Mouse (Mus musculus) CD4-positive, CD25-positive, alpha-beta regulatory T cell, adult 2 months (primary cell): ENCODE measurements around the gene Syn3.
"Not testable (repeated sequence)": the region's sequence is repeated elsewhere in the genome, so short reads cannot be mapped to it uniquely, and the experiment has no call there.

Source experiments
- DNase-seq: peaks from one replicate; pipeline ENCODE4 v3.0.0-alpha.2; 2012; ENCODE audit warnings: low read depth, low spot score

The Syn3 gene

DNA sequence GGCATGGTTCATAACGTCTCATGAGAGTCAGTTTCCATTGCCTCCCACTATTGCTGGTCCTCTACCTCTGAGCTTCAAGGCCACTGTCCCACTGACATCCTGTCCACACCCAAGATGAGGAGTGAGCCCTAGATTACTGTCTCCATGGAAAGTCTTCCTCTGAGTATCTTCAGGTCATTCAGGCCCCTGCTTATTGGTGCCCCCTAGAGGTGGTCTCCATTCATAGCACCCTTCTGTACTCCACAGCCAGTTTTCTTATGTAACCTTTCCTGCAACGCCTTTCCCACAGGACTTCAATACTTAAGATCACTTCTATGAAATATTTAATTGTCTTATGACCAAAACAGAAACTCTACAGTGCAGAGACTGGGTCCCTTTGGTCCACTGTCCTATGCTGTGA, 80.4 kb downstream of the Syn3 start:
- DNase-seq, result peak; percentile 3

DNA sequence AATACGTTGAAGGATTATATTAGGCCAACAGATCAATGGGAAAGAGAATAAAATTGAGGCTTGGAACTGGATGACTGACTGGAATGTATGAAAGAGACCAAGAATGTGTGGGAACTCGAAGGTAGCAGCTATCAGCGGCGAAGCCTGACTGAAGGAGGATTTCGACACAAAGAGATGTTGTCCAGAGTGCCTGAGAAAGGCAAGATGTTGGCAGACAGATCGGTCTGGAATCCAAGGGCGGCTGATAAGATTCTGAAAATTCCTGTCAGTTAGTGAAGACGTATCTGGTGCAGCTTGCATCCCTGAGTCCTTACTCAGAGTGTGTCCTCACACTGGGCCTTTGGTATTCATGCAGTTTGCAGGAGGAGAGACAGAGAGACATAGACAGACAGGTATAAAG, 81.9 kb downstream of the Syn3 start:
- DNase-seq, result no peak

DNA sequence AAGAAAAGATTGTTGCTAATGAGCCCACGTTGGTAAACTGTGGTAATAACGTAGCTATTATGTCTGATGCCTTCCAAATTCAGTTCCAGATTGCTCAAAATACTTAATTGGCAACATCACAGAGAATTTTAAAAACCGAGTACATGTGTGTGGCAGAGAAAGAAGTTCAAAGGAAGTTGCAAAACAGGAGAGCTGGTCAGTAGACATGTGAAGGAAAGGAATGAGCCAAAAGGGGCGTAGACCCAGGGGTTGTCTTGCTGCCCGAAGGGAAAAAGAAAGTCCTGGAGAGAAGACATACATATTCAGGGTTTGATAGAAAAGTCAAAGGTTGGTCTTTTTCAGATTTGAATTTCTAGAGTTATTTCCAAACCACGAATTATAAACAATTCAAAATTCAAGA, 87.8 kb downstream of the Syn3 start:
- DNase-seq, result no peak

DNA sequence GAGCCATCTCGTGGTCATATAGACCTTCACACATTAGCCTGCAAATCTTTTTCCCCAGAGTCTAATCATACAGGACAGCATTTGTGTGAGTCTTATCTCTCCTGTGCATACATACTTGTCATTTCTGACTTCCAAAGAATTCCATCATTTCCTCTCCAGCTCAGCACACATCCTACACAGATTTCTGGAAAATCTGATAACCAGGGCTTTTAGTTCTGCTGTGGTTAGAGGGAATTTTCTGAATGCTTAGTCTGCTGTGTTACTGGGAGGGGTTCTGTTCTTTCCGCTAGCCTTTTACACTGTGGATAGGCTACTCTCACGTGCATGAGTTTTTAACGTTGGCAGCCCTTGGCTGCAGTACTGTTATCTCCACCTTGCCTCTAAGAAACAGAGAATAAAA, 91.7 kb downstream of the Syn3 start:
- no peak for DNase-seq

DNA sequence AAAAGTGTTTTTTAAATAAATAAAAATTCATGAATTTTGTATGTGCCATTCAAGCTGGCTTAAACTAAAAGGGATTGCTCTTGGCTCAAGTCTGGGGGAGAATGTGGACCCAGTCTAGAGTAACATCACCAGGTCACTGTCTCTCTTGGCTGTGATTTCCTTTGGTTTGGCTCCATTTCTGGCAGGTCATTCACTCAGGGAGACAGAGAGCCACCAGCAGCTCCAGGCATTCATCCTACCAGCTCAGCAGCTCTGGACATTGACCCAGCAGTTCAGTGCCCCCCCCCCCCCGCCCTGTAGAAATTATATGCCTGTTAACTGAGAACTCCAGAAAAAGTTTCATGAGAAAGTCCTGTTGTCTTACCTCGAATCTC, 100.4 kb downstream of the Syn3 start:
- DNase-seq, result no peak

DNA sequence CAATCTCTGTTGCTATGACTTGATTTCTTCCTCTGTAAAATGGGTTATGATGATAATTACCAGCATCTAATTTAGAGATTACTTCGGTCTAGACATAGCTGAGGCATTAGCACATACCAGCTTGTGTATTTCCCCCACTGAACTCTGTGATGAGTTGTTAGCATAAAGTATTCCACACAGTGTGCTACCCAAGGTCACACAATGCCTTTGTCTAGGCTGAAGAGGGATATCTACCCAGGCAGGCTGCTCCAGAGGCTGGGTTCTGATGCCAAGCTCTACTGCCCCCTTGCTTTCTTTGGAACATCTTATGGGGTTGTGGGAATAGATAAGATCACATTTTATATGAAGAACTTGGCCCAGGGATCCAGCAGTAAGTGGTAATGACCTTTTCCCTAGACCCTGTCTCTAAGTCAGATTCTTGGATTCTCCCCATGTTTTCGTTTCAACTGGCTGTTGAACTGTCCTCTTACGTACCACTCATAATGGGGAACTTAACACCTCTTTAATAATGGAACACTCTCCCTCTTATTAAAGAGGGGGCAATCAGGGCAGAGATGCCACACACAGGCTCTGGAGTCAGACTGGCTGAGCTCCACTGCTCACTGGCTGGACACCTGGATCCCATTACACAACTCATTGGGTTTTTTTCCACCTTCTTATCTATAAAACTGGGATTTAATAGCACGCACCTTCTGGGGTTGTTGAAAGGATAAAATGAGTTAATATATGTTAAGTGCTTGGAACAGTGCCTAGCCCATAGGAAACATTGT, 100.9 kb downstream of the Syn3 start:
- DNase-seq, result no peak

DNA sequence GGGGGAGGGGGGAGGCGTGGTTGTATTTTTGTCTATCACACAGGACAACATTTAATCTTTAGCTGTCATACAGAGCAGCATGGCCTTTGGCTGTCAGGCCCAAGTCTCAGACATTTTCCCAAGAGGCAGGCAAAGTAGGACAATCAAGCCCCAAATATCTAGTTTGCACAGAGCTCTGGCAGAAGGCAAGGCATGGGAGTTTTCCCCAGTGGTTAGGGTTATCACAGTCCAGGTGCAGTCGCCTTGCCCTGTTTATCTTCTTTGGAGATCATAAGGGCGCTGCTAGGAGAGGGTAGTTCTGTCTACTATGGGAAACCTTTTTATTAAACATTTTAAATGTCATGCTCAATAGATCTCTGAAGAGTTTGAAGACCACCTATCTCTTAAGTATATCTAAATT, 106.3 kb downstream of the Syn3 start:
- no peak for DNase-seq

DNA sequence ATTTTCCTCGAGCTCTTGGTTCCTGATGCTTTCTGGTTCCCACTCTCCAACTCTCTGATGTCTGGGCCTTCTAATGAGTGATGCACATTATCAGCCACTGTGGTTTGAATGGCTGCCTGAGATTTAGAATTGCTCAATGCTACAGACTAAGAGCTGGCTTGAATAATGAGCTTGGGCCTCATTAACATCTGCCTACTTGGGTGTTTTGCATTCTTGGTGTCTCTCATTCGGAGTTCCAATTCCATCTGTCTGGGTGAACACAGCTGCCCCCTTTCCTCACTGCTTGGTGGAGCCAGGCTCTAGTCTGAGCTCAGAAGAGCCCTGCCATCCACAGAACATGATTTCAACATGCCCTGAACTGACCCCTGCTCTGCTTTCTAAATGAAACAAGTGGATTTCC, 108.8 kb downstream of the Syn3 start:
- no peak for DNase-seq

DNA sequence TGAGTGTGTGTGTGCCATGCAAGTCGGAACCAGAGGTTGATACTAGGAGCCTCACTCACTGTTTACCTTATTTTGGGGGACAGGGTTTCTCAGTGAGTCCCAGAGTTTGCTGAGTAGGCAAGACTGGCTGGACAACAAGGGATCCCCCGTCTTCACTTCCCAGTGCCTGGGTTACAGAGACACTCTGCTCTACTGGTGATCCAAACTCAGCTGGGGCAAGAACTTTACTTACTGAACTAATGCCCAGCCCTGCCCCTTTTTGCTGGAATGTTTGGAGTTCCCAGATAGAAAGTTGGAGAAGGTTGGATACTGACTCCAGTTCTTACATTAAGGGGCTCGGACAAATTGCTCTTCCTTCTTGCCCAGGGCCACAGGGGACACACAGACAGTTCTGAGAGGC, 109.3 kb downstream of the Syn3 start:
- DNase-seq, result no peak

DNA sequence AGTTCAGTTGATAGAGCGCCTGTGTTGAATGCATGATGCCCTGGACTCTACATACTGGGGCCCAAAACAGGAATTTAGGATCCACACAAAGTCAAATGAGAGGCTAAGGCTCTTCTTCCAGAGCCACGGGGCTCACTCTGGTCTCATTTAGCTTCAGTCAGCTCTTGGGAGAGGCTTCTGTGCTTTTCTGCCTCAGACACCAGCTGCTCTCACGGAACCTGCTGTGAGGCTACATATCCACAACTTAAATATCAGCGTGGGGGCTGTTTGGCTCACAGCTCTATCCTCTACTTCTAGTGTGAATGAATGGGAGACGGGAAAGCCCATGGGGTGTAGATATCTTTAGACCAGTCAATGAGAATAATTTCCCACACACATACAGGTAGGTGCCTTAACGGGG, 109.9 kb downstream of the Syn3 start:
- DNase-seq, result no peak

DNA sequence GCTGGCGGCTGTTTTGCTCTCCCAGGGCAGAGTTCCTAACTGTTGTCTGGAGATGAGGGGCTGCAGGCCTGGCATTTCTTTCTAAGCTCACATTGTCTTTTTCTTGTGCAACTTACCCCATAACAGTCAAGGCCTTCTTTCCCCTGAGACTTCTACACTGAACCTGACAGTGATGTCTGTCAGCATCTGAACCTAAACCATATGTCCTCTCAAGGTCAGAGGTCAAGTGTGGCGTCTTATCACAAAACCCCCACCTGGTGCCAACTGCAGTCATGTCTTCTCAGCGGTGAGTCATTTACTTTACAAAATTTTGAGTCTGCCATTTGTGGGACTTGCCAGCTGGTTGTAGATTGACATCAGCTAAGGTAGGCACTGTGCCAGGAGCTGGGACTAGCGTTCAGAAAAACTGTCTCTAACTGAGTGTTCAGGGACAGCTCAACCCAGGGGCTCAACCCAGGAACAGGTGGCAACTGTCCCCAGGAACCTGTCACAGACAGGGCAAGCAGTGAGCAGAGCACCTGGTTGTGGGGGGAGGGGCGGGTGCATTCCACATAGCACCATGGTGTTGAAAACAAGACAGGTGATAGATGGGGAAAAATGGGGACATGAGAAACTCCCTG, 110.8 kb downstream of the Syn3 start:
- no peak for DNase-seq

DNA sequence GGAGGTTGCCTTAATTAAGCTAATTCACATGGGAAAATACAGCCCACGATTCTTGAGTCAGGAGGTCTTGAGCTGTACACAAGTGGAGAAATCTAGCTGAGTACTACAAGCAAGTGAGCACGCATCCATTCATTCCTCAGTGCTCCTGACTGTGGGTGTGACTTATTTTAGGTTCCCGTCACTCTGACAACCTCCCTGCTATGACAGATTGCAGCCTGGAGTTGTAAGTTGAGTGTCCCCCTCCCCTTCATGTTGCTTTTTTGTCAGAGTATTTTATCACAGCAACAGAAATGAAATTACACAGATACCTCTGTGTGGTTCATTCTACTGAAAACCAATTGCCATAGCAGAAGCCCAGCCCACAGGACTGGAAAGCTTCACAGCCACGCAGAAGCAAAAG, 112.5 kb downstream of the Syn3 start:
- DNase-seq, result no peak

DNA sequence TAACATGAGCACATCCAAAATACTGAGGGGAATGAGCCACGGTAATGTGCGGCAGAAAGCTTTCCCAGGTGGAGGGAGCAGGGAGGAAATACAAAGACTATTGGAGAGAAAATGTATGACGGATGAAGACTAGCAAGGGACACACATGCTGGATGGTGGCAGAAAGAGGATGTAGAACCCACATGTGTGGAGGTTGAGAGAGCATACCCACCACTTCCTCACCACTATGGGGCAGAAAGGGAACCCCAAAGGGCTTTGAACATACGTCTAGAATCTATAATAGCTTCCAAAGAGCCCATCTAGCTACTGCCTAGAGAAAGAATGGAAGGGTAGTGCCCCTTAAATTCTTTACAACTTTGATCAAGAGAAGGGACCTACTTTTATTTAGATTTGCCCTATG, 113.0 kb downstream of the Syn3 start:
- no peak for DNase-seq

DNA sequence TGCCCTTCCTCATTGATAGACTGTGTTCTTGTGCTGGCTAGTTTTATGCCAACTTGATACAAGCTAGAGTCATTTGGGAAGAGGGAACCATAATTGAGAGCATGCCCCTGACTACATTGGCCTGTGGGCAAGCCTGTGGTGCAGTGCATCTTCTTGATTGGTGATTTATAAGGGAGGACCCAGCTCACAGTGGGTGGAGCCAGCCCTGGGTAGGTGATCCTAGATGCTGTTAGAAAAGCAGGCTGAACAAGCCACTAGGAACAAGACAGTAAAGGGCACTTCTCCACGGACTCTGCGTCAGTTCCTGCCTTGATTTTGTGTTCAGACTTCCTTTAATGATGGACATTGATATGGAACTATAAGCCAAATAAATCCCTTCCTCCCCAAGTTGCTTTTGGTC, 114.0 kb downstream of the Syn3 start:
- no peak for DNase-seq

DNA sequence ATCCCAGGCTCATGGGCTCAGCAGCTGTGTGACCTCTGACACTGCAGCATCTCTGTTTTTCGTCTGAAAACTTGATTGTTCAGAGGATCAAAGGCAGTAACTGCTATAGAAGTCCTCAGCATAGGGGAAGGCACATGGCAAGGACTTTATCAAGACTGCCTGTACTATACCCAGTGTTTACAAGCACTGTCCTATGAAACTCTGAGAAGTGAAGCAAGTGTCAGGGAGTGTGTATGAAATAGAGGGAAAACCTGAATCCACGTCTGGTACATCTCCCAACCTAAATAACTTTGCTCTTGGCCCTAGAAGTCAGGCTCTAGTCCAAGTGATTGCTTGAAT, 116.8 kb downstream of the Syn3 start:
- DNase-seq, result no peak

DNA sequence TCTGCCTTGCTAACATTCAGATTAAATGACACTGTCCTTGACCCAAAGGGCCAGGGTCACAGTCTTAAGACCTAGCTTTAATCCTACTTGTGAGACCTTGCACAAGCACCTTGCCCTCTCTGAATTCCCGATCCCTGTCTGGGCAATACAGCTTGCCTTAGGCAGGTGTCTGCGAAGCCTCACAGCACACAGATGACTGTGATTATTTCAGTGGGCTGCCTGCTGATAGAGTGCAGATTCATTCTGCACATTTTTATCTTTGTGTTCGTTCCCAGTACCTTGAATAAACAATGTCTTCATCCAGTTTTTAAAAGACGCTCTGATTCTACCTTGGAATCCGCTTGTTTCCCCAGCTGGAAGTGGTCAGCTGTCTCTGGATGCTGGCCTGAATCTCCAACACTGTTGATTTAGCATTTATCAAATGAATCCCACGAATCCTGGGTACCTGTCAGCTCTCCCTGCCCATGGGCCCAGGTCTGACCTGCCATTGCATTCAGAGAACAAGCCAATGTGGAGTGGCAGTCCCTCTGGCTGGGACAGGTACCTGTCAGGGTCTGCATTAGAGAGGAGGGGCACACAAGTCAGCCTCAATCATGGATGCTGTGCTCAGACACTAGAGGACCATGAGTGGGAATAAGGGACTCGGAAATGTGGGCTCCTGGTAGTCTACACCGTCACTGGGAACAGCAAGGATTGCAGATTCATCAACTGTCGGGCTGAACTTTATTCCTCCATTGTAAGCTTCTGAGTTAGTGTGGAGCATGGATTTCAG, 117.4 kb downstream of the Syn3 start:
- DNase-seq, result no peak

DNA sequence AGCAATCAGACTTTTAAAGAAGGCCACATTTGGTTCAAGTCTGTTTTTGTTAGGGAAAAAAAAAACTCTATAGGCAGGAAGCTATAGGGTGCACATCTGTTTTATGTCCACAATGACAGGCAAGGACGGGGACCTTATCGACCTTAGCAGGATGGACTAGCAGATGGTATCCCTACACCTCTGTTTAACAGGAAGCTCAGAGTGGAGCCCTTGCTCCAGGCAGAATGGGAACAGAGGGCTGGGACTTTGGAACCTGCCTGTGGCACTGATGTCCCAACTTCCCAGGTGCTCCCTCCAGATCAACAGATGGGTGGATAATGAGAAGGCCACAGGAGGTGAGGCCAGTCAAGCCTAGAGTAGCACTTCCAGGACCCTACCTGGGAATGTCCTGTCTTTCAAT, 118.1 kb downstream of the Syn3 start:
- no peak for DNase-seq

DNA sequence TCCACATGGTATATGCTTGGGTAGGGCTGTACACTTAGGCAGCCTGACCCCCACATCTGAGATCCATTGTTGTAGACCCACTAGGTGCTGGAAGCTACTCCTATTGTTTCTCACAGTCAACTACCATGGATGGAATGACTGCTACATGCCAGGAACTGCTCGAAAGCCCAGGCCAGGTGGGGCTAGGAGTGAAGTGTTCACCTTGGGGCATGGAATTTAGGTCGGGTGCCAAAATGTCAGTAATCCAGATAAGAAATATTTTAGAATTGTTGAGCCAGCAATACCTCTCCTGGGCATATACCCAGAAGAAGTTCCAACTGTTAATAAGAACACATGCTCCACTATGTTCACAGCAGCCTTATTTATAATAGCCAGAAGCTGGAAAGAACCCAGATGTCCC, 119.9 kb downstream of the Syn3 start:
- DNase-seq, result not testable (repeated sequence)

DNA sequence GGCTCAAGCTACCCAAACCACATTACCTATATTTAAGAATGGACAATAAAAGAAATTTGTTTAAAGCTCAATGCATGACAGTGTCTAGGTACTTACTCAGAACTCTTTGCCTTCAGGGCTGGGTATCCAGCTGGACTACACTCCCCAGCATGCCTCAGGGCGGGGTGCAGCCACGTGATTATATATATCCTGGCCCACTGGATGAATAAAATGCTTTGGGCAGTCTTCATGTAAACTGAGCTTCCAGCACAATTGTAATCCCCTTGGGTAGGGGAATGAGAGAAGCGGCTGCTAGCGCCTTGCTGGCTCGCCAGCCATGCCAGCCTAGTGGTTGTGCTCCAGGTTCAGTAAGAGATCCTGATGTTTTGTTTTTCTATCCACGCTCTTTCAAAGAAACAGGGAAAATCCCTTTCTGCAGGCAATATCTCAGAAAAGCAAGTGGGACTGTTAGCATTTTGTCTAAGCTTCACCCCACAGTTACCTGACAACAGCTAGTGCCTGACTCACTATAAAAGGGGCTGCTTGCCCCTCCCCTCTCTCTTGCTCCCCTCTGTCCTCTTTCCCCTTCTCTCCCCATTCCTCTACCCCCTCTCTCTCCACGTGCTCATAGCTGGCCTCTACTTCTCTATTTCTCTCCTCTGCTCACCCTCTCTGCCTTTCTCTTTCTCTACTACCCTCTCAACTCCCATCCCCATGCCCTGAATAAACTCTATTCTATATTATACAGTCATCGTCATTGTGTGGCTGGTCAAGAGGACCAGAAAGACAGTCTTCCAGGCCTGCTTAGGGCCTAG, 122.1 kb downstream of the Syn3 start:
- no peak for DNase-seq

DNA sequence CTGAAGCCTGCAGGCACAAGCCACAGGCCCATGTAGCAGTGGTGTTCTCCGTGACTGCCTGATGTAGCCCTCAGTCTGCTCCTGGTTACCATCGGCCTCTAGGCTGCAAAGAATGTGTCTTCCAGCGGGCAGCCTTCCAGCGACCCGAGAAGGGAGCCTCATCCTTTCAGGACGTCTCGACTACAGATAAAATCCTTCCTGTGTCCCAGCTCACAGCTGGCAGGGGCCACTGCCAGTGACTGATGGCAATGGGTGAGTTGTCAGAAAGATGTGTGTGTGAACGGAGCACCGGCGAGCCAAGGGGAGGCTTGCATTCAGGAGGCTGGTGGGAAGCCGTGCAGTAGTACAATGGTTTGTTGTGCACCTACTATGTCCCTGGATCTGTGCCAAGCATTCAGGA, 122.8 kb downstream of the Syn3 start:
- DNase-seq, result no peak

DNA sequence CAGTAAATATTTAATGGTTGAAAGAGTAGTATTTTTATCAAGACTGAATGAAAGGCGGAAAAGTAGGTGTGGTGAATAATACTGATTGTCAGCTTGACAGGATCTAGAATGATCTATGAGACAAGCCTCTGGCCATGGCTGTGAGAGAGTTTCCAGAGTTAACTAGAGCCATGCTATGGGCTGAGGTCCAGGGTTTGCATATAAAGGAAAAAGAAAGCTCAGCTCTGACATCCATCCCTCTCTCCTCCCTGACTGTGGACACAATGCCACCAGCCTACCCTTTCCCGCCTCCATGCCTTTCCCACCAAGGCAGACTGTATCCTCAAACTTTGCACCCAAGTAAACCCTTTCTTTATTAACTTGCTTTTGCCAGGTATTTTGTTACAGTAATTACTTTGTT, 124.6 kb downstream of the Syn3 start:
- DNase-seq, result no peak

DNA sequence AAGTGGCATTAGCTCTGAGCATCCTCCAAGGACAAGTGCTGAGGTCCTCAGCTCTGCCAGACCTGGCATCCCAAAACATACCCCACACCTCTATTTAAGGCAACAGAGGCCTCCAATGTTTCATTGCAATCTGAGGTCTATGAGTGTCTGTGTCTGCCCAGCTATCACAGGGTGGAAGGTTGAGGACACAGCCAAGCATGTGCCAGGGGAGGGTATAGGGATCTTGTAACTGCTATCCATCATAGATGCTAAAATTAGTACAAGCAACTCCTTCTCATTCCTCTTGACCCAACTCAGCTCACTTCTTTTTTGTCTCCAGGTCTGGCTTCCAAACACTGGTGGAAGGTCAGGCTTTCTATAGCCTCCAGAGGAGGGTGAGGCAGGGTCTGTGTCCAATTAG, 127.1 kb downstream of the Syn3 start:
- DNase-seq, result no peak
